Mouse (Mus musculus): ENCODE measurements around the gene Cacybp.
A peak's percentile ranks its signal among the peaks of the same experiment; 100 is the strongest.

Gene Cacybp

DNA sequence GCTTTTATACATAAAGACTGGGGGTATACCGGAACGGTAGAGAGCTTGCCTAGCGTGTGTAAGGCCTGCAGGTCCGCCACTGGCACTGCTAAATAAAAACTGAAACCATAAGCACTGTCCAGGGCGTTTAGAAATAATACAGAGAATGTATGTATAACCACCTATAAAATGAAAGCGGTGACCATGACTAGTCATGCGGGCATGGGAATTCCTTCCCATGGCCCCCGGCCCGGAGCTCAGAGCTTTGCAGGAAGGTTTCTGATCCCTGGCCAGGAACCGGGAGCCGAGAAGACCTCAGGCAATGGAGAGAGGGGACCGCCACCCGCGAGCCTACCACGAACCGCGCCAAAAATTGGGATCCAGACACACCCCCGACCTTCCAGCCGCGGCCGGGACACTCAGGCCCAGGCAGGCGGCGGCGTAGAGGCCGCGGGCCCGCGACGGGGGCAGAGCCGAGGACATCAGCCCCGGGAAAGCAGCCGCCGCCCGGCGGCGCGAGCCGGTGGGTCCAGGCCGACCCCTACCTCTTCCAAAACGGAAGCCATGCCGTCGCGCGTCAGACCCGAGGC is 468 bp downstream of the Cacybp start:
- peak; percentile 24 for DNase-seq

- peak; percentile 7 for DNase-seq
Observed at GRCm38 (mm10) chr1:160211597-160212122, 1.0 kb downstream of the Cacybp start.

- no peak for DNase-seq
Observed at GRCm38 (mm10) chr1:160210566-160210965, 2.1 kb downstream of the Cacybp start.

- DNase-seq, result no peak
Observed at GRCm38 (mm10) chr1:160209844-160210243, 2.8 kb downstream of the Cacybp start.

DNA sequence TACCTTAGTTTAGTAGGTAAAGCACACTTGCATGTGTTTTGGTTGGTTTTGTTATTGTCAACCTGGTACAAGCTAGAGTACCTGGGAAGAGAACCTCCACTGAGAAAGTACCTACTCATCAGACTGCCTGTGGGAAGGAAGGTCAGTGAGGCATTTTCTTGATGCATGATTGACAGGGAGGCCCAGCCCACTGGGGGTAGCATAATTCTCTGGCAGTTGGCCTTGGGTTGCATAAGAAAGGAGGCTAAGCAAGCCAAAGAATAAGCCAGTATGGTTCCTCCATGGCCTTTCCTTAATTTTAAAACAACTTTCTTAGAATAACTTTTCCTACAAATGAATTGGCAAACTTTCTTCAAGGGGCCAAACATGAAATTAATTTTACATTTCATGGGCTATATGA is 7.2 kb downstream of the Cacybp start:
- no peak for DNase-seq

DNA sequence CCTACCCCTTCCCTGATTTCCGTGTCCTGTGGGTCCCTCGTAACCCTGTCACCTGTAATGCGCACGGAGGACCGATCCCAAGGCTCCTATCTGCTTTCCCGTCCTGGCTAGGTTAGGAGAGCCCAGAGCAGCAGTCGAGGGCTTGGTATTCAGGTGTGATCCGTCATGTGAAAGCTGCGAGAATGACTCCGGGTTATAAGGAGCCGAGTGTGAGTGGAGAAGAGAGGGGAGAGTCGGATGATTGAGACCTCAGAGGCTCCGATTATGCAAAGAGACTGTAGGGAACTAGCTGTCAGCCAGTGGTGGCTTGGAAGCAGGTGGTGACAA is 17.4 kb downstream of the Cacybp start:
- DNase-seq, result no peak

DNA sequence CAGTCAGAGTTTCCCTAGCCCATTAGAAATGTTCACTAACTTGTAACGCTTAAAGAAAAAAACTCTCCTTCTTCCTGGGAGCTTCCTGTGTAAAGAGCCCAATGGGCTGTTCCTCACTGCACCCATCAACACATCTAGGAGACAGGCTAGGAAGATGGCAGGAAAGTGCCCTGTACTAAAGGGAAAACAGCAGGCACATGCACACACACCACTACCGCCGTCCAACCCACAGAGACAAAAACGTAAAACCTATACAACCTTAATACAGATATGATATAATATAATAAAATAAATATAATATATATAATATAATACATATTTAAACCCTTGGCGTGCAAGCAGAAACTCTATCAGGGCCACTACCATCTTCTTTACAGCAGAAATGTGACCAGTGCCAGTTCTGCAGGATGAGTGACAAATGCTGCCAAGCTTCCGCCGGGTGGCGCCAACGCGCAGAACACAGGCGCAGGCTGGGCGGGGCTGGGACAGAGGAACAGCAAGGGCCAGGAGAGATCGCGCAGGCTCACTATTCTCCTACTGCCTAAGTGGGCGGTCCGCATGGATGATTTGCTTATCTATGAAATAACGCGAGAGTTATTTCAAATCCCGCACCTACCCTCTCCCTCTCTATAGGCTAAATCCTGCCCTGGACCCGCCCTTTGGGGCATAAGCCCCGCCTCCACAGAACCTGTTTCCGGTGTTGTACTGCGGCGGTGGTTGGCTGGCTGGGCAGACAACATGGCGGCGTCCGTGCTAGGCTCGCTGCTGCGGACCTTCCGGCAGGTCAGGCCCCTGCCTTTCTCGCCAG is 17.9 kb downstream of the Cacybp start, which contains the start of gene Mrps14:
Gene Mrps14, plus strand, starts transcription at position 687 of the 808 bp plus-strand sequence.
- peak; percentile 100 for DNase-seq

DNA sequence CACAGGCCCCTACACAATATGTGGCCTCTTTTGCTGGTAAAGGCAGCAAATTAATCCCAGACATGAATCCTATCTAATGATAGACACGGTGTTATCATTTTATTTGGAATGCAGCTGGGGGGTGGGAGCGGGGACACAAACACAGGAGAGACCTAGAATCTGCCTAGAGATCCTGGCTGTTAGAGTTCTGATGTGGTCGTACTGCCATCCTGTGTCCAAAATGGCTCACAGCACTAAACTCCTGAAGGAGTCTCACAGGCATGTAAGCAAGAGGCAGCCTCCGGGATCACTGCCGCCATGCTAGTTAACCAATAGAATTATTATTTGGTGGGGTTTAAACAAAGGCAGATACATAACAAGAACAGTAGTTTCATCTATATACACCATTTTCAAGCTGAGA is 28.2 kb downstream of the Cacybp start:
- DNase-seq, result peak; percentile 56

- DNase-seq, result no peak
Observed at GRCm38 (mm10) chr1:160181216-160181615, 31.5 kb downstream of the Cacybp start.

- no peak for DNase-seq
Observed at GRCm38 (mm10) chr1:160176903-160177302, 35.8 kb downstream of the Cacybp start.

DNA sequence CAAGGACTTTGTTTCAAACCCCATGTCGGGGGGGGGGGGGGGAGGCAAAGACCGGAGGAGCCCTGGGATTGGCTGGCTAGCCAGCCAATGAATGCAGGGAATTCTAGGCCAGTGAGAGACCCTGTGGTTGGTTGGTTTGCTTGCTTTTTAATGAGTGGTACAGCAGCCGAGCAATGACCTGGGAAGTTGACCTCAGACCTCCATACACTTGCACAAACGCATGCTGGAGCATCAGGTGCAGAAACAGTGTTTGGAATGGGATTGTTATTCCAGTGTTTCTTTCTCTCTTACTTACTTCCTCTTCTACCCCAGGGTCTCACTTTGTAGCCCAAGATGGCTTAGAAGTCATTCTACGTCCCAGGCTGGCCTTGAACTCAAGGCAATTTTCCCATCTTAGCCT is 46.1 kb downstream of the Cacybp start:
- no peak for DNase-seq

GRCm38 (mm10) chr1:160158190-160158589 is 54.5 kb downstream of the Cacybp start:
- DNase-seq, result no peak

DNA sequence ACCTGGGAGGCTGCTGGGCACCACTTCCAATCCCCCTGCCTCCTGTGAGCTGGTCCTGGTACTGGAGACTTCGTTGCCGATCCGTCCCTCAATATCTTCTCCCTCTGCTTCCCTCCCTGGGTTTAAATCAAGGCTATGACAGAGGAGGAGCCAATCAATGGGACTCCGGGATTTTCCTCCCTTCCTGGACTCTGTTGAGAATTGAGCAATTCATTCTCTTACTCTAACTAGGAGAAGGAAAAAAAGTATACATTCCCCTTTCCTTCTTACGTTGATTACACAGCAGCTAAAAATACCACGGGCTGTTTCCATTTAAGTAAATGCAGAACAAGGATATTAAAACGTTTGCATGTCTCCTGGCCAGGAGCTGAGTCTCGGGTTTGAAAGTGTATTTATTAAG is 59.2 kb downstream of the Cacybp start, which contains the start of gene Tnn:
Gene Tnn, minus strand, starts transcription at position 101 of the 400 bp plus-strand sequence.
- no peak for DNase-seq
